Mouse (Mus musculus): Measurements from ENCODE around the gene 4930583I09Rik. TPM values are rescaled to one million over a fixed set of nuclear protein-coding genes. Genes with fewer than 3 reads are reported as not detected.

4930583I09Rik gene
- polyA plus RNA-seq, 1 experiment from 2014 or later = not detected

DNA sequence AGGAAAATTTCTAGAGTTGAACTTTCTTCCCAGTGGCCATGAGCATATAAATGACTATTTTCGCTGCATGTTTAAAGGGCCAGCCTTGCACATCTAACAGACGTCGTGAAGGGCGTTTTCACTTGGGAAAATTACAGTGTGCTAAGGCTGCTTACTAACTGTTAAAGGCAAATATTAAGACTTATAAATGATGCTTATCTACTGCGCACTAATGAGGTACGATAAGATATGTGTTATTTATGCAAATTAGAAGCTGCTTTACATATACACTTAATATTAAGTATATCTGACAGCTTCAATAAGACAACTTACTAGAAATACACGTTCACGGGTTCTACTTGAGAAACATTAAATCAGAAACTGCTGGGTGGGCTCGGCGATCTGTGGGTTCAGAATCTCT lies 481 bp upstream of the 4930583I09Rik start:
- no peak overlapping the region for H3K9ac ChIP-seq (ENCODE audit: low read length)
- no peaks in the 10 kb centered on the region for H3K4me1 ChIP-seq (ENCODE audit: control insufficient read depth, insufficient read depth, low read length)
- no peaks in the 10 kb centered on the region for H3K27me3 ChIP-seq (ENCODE audit: control insufficient read depth, insufficient read depth, low read length)
- H3K27ac ChIP-seq (ENCODE audit: low read length) = no peak overlapping the region
- no peak overlapping the region for H3K4me2 ChIP-seq (ENCODE audit: low read depth, low read length)
- WGBS = 86% methylated on average over 10 of the region's 10 CpGs
- ATAC-seq (replicated peaks; ENCODE audit: extremely low read depth, insufficient read depth, low FRiP score) = no peak
- H3K36me3 ChIP-seq (ENCODE audit: control insufficient read depth, insufficient read depth) = no peaks in the 10 kb centered on the region
- H3K4me3 ChIP-seq (ENCODE audit: low read length) = no peak overlapping the region
- H3K9me3 ChIP-seq (replicated peaks; ENCODE audit: control insufficient read depth, low read length) = no peaks in the 10 kb centered on the region

DNA sequence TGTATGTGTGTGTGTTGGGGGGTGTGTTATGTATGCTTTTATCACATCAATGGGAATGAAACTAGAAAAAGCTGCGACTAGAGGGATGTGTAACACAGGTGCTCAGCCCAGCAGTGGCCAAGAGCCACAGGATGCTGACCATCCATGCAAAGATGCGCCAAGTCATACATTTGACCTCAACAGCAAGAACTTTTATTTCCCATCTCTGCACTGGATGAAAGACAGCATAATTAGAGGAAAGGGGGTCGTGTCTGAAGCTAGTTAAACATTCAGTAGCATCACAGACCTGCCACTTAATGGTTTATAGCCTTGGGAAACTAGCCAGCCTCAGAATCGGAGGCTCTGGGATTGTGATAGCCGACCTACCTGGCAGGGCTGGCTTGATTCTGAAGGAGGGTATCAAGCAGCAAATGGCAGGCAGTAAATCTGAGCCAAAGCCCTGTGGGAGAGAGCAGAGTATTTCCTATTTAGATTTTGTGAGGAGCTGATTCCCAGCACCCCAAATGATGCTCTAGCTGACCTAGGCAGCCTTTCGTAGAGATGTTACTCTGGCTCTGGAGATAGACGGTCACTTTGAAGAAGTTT lies 1.9 kb downstream of the 4930583I09Rik start:
- Histone ChIP-seq H3K9me3 (replicated peaks; ENCODE audit: control insufficient read depth, low read length) (no peaks in the 10 kb centered on the region), H3K4me2 (ENCODE audit: low read depth, low read length) (no peak overlapping the region), H3K27me3 (ENCODE audit: control insufficient read depth, insufficient read depth, low read length) (no peaks in the 10 kb centered on the region), H3K4me3 (ENCODE audit: low read length) (no peak overlapping the region), H3K36me3 (ENCODE audit: control insufficient read depth, insufficient read depth) (no peaks in the 10 kb centered on the region), H3K4me1 (ENCODE audit: control insufficient read depth, insufficient read depth, low read length) (no peaks in the 10 kb centered on the region), H3K9ac (ENCODE audit: low read length) (no peak overlapping the region), H3K27ac (ENCODE audit: low read length) (no peak overlapping the region)
- no peak for ATAC-seq (replicated peaks; ENCODE audit: extremely low read depth, insufficient read depth, low FRiP score)
- 78% methylated on average over 7 of the region's 7 CpGs for WGBS

- Histone ChIP-seq H3K27me3 (ENCODE audit: control insufficient read depth, insufficient read depth, low read length) (no peaks in the 10 kb centered on the region), H3K9me3 (replicated peaks; ENCODE audit: control insufficient read depth, low read length) (no peaks in the 10 kb centered on the region), H3K4me2 (ENCODE audit: low read depth, low read length) (no peak overlapping the region), H3K4me3 (ENCODE audit: low read length) (no peak overlapping the region), H3K36me3 (ENCODE audit: control insufficient read depth, insufficient read depth) (no peaks in the 10 kb centered on the region), H3K4me1 (ENCODE audit: control insufficient read depth, insufficient read depth, low read length) (no peaks in the 10 kb centered on the region), H3K9ac (ENCODE audit: low read length) (no peak overlapping the region), H3K27ac (ENCODE audit: low read length) (no peak overlapping the region)
- WGBS = 70% methylated on average over 2 of the region's 2 CpGs
- ATAC-seq (replicated peaks; ENCODE audit: extremely low read depth, insufficient read depth, low FRiP score) = no peak
Measured at GRCm38 (mm10) chr17:64833071-64833470, 2.8 kb downstream of the 4930583I09Rik start.

GRCm38 (mm10) chr17:64827482-64827881 lies 8.4 kb downstream of the 4930583I09Rik start:
- Histone ChIP-seq H3K27ac (ENCODE audit: low read length) (no peak overlapping the region), H3K9me3 (replicated peaks; ENCODE audit: control insufficient read depth, low read length) (no peaks in the 10 kb centered on the region), H3K27me3 (ENCODE audit: control insufficient read depth, insufficient read depth, low read length) (no peaks in the 10 kb centered on the region), H3K4me2 (ENCODE audit: low read depth, low read length) (no peak overlapping the region), H3K36me3 (ENCODE audit: control insufficient read depth, insufficient read depth) (no peaks in the 10 kb centered on the region), H3K9ac (ENCODE audit: low read length) (no peak overlapping the region), H3K4me3 (ENCODE audit: low read length) (no peak overlapping the region), H3K4me1 (ENCODE audit: control insufficient read depth, insufficient read depth, low read length) (no peaks in the 10 kb centered on the region)
- WGBS = 83% methylated on average over 5 of the region's 5 CpGs
- no peak for ATAC-seq (replicated peaks; ENCODE audit: extremely low read depth, insufficient read depth, low FRiP score)

DNA sequence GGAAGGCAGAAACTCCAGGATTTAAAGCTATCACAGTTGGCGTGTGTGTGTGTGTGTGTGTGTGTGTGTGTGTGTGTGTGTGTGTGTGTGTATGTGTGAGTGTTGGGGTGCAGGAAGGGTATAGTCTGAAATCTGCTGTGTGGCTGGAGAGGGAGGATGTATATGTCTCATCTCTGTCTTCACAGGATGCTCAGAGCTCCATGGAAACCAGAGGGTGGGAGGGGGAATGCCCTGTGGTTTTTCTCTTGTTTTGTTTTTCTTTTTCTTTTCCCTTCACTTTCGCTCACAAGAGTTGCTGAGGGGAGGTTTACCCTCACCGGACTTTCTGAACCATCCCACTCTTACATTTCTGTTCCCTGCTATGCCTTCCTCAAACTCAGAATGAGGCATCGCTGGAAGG lies 9.0 kb downstream of the 4930583I09Rik start:
- no peaks in the 10 kb centered on the region for H3K9me3 ChIP-seq (replicated peaks; ENCODE audit: control insufficient read depth, low read length)
- no peak overlapping the region for H3K27ac ChIP-seq (ENCODE audit: low read length)
- H3K4me1 ChIP-seq (ENCODE audit: control insufficient read depth, insufficient read depth, low read length) = no peaks in the 10 kb centered on the region
- ATAC-seq (replicated peaks; ENCODE audit: extremely low read depth, insufficient read depth, low FRiP score) = no peak
- H3K27me3 ChIP-seq (ENCODE audit: control insufficient read depth, insufficient read depth, low read length) = no peaks in the 10 kb centered on the region
- 64% methylated on average over 4 of the region's 4 CpGs for WGBS
- no peak overlapping the region for H3K4me2 ChIP-seq (ENCODE audit: low read depth, low read length)
- H3K4me3 ChIP-seq (ENCODE audit: low read length) = no peak overlapping the region
- H3K36me3 ChIP-seq (ENCODE audit: control insufficient read depth, insufficient read depth) = no peaks in the 10 kb centered on the region
- no peak overlapping the region for H3K9ac ChIP-seq (ENCODE audit: low read length)

DNA sequence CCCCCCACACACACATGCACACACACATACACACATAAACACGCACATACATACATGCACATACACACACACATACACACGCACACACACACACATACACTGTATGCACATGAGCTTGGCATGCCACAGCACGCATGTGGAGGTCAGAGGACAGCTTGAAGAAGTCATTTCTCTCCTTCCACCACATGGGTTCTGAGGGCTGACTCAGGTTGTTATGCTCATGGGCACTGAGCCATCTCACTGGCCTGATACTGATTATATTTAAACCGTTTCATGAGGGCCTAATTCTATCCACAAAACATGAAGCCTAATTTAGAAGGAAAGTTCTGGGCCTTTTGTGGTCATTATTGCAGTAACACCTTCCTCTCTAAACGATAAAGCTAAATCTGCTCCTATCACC lies 13.3 kb downstream of the 4930583I09Rik start:
- H3K27ac ChIP-seq (ENCODE audit: low read length) = no peak overlapping the region
- no peaks in the 10 kb centered on the region for H3K27me3 ChIP-seq (ENCODE audit: control insufficient read depth, insufficient read depth, low read length)
- H3K4me2 ChIP-seq (ENCODE audit: low read depth, low read length) = no peak overlapping the region
- no peak overlapping the region for H3K9ac ChIP-seq (ENCODE audit: low read length)
- no peaks in the 10 kb centered on the region for H3K4me1 ChIP-seq (ENCODE audit: control insufficient read depth, insufficient read depth, low read length)
- no peak overlapping the region for H3K4me3 ChIP-seq (ENCODE audit: low read length)
- WGBS = 72% methylated on average over 5 of the region's 5 CpGs
- H3K9me3 ChIP-seq (replicated peaks; ENCODE audit: control insufficient read depth, low read length) = no peaks in the 10 kb centered on the region
- no peaks in the 10 kb centered on the region for H3K36me3 ChIP-seq (ENCODE audit: control insufficient read depth, insufficient read depth)
- no peak for ATAC-seq (replicated peaks; ENCODE audit: extremely low read depth, insufficient read depth, low FRiP score)

DNA sequence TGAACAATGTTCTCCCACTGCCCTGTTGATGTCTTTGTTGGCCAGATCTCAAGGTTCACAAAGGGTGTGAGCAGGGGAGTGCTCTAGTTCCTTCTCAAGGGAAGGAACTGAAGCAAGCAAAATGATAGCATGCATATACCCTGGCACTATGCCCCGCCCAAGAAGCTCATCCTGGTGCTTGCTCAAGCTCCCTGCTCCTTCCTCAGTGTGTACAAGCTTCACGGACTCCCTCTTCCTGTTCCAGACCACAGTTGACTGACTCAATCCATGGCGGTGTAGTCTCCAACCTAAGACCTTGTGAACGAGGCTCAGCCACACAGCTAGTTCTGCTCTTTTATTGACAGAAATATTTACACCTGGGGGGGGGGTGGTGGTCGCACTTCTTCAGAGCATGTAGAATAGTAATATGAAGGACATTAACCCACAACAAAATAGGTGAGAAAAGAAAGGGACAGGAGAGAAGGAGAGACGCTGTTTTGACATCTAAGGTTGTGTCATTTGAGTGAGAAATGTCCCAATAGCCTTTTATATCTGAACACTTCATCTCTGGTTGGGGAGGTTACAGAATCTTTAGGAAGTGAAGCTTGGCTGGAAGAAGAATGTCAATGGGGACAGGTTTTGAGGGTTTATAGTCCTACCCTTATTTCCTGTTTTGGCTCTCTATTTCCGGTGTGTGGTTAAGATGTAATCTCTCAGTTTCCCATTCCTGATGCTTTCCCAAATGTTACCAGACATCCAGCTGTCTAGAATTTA lies 14.9 kb downstream of the 4930583I09Rik start:
- Histone ChIP-seq H3K4me3 (ENCODE audit: low read length) (no peak overlapping the region), H3K4me2 (ENCODE audit: low read depth, low read length) (no peak overlapping the region), H3K27me3 (ENCODE audit: control insufficient read depth, insufficient read depth, low read length) (no peaks in the 10 kb centered on the region), H3K9ac (ENCODE audit: low read length) (no peak overlapping the region), H3K27ac (ENCODE audit: low read length) (no peak overlapping the region), H3K36me3 (ENCODE audit: control insufficient read depth, insufficient read depth) (no peaks in the 10 kb centered on the region), H3K4me1 (ENCODE audit: control insufficient read depth, insufficient read depth, low read length) (no peaks in the 10 kb centered on the region), H3K9me3 (replicated peaks; ENCODE audit: control insufficient read depth, low read length) (no peaks in the 10 kb centered on the region)
- 72% methylated on average over 7 of the region's 7 CpGs for WGBS
- no peak for ATAC-seq (replicated peaks; ENCODE audit: extremely low read depth, insufficient read depth, low FRiP score)

DNA sequence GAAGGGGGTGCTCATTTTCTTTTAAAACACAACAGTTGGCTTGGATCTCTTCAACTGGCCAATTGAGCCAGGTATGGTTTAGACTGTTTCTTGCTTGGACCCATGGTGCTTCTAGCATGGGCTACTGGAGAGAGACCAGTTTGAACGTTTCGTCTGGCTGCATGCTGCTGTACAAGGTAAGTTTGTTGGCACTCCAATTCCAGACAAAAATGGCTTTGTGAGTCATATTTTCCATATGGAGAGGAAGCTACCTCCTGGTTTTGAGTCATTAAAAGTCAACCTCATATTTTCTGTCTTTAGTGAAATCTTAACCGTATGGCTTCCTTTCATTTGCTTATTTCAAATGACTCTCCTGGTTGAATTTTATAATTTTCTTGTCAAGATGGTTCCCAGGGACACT lies 19.6 kb downstream of the 4930583I09Rik start:
- Histone ChIP-seq H3K36me3 (ENCODE audit: control insufficient read depth, insufficient read depth) (no peaks in the 10 kb centered on the region), H3K4me3 (ENCODE audit: low read length) (no peak overlapping the region), H3K4me1 (ENCODE audit: control insufficient read depth, insufficient read depth, low read length) (no peaks in the 10 kb centered on the region), H3K27ac (ENCODE audit: low read length) (no peak overlapping the region), H3K27me3 (ENCODE audit: control insufficient read depth, insufficient read depth, low read length) (no peaks in the 10 kb centered on the region), H3K9ac (ENCODE audit: low read length) (no peak overlapping the region), H3K9me3 (replicated peaks; ENCODE audit: control insufficient read depth, low read length) (no peaks in the 10 kb centered on the region), H3K4me2 (ENCODE audit: low read depth, low read length) (no peak overlapping the region)
- no peak for ATAC-seq (replicated peaks; ENCODE audit: extremely low read depth, insufficient read depth, low FRiP score)
- 81% methylated on average over 3 of the region's 3 CpGs for WGBS

- Histone ChIP-seq H3K4me2 (ENCODE audit: low read depth, low read length) (no peak overlapping the region), H3K27me3 (ENCODE audit: control insufficient read depth, insufficient read depth, low read length) (no peaks in the 10 kb centered on the region), H3K4me3 (ENCODE audit: low read length) (no peak overlapping the region), H3K27ac (ENCODE audit: low read length) (no peak overlapping the region), H3K4me1 (ENCODE audit: control insufficient read depth, insufficient read depth, low read length) (no peaks in the 10 kb centered on the region), H3K36me3 (ENCODE audit: control insufficient read depth, insufficient read depth) (no peaks in the 10 kb centered on the region), H3K9ac (ENCODE audit: low read length) (no peak overlapping the region), H3K9me3 (replicated peaks; ENCODE audit: control insufficient read depth, low read length) (no peaks in the 10 kb centered on the region)
- 74% methylated on average over 2 of the region's 2 CpGs for WGBS
- no peak for ATAC-seq (replicated peaks; ENCODE audit: extremely low read depth, insufficient read depth, low FRiP score)
Measured at GRCm38 (mm10) chr17:64815806-64816205, 20.1 kb downstream of the 4930583I09Rik start.
